Mouse (Mus musculus): ENCODE measurements around the gene Zfyve27. TPM values are rescaled to one million over a fixed set of nuclear protein-coding genes. Genes with fewer than 3 reads are reported as not detected.
A peak's percentile ranks its signal among the peaks of the same experiment; 100 is the strongest.

The Zfyve27 gene
- polyA plus RNA-seq, 1 experiment from 2014 or later, result 30.8 TPM

DNA sequence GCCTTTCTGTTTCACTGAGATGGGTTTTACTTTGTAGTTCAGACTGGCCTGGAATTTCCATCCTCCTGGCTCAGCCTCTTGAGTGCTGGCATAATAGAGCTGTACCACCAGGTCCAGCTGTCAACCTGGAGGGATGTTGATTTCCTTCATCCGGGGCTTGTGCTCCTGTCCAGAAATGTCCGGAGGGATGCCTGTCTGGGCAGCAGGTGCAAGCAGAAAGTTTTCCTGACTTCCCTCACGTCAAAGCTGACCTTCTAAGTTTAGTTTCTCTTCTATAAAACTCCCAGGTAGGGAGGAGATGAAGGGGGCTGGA, 33.5 kb upstream of the Zfyve27 start:
- Histone ChIP-seq H3K9me3 (replicated peaks) (no peaks in the 10 kb centered on the region), H3K27ac (peak overlapping the region; percentile 90), H3K4me1 (peaks cover 28% of the 10 kb centered on the region), H3K4me3 (no peak overlapping the region), H3K27me3 (ENCODE audit: low read depth, poor library complexity, severe bottlenecking) (no peaks in the 10 kb centered on the region), H3K36me3 (no peaks in the 10 kb centered on the region)
- DNase-seq (ENCODE audit: low spot score), result no peak
- WGBS, result 74% methylated on average over 3 of the region's 3 CpGs

DNA sequence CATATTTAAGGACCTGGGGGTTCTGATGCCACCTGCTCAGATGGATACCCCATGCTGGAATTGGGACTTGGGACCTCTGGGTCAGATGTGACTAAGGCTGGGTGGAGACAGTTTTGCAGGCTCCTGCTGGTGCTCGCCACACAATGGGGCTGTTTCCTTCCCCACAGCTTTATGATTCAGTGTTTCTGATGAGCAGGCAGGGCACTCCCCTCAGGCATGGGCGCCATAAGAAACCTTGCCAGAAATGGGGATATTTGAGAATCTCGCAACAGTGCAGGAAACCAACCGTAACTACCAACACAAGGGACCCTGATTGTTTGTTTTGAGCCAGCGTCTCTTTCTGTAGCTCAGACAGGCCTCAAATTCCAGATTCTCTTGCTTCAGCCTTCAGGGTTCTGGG, 32.6 kb upstream of the Zfyve27 start:
- Histone ChIP-seq H3K27ac (no peak overlapping the region), H3K9me3 (replicated peaks) (no peaks in the 10 kb centered on the region), H3K27me3 (ENCODE audit: low read depth, poor library complexity, severe bottlenecking) (no peaks in the 10 kb centered on the region), H3K4me1 (peaks cover 32% of the 10 kb centered on the region), H3K4me3 (no peak overlapping the region), H3K36me3 (no peaks in the 10 kb centered on the region)
- WGBS, result 79% methylated on average over 5 of the region's 5 CpGs
- no peak for DNase-seq (ENCODE audit: low spot score)

DNA sequence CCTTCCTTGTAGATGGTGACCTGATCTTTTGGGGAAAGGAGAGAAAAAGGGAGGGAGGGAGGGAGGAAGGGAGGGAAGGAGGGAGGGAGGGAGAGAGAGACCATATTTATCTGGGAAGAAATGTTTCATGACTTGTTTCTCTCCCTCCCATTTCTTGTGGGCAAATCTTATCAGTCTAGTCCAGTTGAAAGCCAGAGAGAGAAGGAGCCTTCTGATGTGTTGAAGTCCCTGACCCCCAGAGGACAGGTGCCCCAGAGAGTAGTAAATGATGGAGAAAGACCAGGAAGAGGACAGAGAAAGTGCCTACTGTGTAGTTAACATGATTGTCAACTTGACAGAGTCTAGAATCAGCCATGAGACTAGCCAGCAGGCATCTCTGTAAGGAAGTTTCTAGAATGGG, 28.7 kb upstream of the Zfyve27 start:
- Histone ChIP-seq H3K27me3 (ENCODE audit: low read depth, poor library complexity, severe bottlenecking) (no peaks in the 10 kb centered on the region), H3K9me3 (replicated peaks) (no peaks in the 10 kb centered on the region), H3K36me3 (no peaks in the 10 kb centered on the region), H3K27ac (no peak overlapping the region), H3K4me3 (no peak overlapping the region), H3K4me1 (peaks cover 10% of the 10 kb centered on the region)
- DNase-seq (ENCODE audit: low spot score), result no peak

DNA sequence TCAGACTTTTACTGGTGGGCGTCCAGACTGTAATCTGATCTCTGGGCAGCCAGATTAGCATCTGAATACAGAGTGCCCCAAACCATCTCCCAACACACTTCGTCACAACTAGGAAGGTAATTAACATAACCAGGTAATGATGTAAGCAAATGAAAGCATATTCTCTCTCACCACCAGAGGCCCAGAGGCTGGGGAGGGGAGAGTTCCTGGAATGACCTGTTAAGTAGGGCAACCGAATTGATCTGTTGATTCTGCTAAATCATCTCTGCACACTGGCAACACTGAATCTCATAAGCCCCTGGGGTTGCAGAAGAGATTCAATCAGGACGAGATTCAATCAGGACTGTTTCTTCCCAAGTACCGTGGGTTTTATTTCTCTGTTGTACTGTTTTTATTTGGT, 27.6 kb upstream of the Zfyve27 start:
- 34% methylated on average over 5 of the region's 5 CpGs for WGBS
- no peak for DNase-seq (ENCODE audit: low spot score)

DNA sequence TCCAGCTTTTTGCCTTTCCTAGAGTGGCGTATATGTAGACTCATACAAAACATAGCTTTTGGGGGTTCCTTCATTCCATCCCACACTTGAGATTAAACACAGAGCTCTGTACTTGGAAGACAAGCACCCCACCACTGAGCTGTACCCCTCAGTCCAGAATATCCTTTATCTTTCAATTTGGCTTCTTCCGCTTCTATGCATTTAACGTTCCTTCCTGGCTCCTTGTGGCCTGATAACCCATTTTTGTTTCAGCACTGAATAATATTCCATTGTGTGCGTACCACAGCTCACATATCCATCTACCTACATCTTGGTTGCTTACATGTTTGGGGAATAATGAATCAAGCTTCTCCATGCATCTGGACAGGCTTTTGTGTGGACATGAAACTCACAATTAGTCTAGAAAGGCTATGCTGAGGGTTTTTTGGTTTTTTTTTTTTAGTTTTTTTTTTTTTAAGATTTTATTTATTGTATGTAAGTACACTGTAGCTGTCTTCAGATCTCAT, 26.5 kb upstream of the Zfyve27 start:
- no peak overlapping the region for H3K4me3 ChIP-seq
- peaks cover 6% of the 10 kb centered on the region for H3K4me1 ChIP-seq
- H3K36me3 ChIP-seq, result no peaks in the 10 kb centered on the region
- WGBS, result 92% methylated on average over 4 of the region's 4 CpGs
- H3K27ac ChIP-seq, result no peak overlapping the region
- no peaks in the 10 kb centered on the region for H3K27me3 ChIP-seq (ENCODE audit: low read depth, poor library complexity, severe bottlenecking)
- DNase-seq (ENCODE audit: low spot score), result no peak
- H3K9me3 ChIP-seq (replicated peaks), result no peaks in the 10 kb centered on the region

More for the DNA sequence above, 27.6 kb upstream of the Zfyve27 start:
- H3K36me3 ChIP-seq, result no peaks in the 10 kb centered on the region
- no peak overlapping the region for H3K4me3 ChIP-seq
- H3K9me3 ChIP-seq (replicated peaks), result no peaks in the 10 kb centered on the region
- peaks cover 6% of the 10 kb centered on the region for H3K4me1 ChIP-seq
- no peak overlapping the region for H3K27ac ChIP-seq
- no peaks in the 10 kb centered on the region for H3K27me3 ChIP-seq (ENCODE audit: low read depth, poor library complexity, severe bottlenecking)

DNA sequence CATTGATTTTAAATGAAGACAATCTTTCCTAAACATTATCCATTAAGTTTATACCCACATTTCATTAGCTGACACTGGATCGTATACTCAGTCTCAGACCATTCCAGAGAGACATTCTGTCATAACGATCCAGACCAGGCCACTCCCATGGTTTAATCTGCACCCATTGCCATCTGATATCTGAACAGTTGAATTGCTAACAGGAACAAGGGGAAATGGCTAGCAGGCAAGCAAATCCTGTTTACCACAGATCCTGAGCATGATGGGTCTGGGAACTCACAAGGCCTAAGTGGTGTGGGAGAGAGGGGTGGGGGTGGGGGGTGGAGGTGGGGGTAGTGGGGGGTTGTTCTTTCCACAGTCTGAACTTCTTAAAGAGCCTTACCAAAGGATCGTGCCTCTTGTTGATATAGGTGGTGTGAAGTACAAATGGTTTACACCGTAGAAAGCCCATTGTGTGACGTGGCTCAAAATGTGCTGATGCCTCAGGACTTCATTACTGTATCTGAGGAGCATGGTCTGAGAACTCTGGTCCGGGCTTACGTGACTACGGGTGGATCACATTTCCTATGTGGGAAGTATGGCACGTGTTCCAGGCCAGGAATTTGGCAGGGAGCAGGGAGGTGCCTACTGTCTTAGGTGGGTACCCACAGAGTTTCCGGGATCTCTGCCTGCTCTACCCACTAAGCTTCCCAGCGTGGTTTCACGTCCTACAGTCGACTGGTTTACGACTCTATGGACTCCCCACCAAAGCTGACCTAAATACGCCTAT, 25.1 kb upstream of the Zfyve27 start:
- DNase-seq (ENCODE audit: low spot score), result no peak
- Histone ChIP-seq H3K4me1 (peaks cover 6% of the 10 kb centered on the region), H3K9me3 (replicated peaks) (no peaks in the 10 kb centered on the region), H3K27ac (no peak overlapping the region), H3K27me3 (ENCODE audit: low read depth, poor library complexity, severe bottlenecking) (no peaks in the 10 kb centered on the region), H3K36me3 (no peaks in the 10 kb centered on the region), H3K4me3 (no peak overlapping the region)
- WGBS, result 91% methylated on average over 15 of the region's 15 CpGs

DNA sequence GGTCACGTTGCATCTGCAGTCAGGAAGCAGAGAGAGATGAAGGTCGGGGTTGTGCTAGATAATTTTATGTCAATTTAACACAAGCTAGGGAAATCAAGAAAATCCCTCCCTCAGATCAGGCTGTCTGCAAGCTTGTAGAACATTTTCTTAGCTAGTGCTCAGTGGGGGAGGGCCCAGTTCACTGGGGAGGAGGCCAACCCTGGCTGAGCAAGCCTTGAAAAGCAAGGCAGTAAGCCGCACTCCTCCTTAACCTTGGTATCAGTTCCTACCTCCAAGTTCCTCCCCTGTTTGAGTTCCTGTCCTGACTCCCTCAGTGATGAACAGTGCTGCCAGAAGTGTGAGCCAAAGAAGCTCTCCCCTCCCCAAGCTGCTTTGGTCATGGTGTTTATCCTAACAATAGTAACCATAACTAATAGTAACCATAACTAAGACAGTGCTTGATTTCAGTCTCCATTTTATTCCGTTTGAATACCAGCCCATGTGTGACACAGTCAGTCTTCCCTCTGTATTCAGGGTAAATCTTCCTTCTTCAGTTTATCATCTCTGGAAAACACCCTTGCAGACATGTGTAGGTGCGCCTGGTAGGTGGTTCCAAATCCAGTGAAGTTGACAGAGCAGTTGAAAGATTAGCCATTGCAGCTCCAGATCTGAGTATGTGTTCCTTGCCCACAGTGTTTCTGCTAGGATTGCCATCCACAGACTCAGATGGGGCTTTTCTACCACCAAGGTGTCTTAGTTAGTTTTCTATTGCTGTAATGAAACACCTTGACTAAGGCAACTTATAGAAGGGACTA, 23.8 kb upstream of the Zfyve27 start:
- no peak overlapping the region for H3K27ac ChIP-seq
- no peaks in the 10 kb centered on the region for H3K9me3 ChIP-seq (replicated peaks)
- peaks cover 6% of the 10 kb centered on the region for H3K4me1 ChIP-seq
- no peaks in the 10 kb centered on the region for H3K36me3 ChIP-seq
- H3K27me3 ChIP-seq (ENCODE audit: low read depth, poor library complexity, severe bottlenecking), result no peaks in the 10 kb centered on the region
- DNase-seq (ENCODE audit: low spot score), result no peak
- no peak overlapping the region for H3K4me3 ChIP-seq
- WGBS, result 84% methylated on average over 5 of the region's 5 CpGs

DNA sequence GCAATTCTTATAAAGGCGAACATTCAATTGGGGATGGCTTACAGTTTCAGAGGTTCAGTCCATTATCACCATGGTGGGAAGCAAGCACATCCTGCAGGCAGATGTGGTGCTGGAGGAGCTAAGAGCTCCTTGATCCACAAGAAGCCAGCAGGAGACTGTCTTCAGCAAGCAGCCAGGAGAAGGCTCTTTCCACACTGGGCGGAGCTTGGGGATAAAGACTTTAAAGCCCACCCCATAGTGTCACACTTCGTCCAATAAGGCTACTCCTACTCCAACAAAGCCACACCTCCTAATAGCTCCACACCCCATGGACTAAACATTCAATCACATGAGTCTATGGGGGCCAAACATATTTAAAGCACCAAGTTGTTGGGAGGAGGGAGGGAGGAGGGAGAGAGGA, 21.8 kb upstream of the Zfyve27 start:
- H3K27ac ChIP-seq, result no peak overlapping the region

DNA sequence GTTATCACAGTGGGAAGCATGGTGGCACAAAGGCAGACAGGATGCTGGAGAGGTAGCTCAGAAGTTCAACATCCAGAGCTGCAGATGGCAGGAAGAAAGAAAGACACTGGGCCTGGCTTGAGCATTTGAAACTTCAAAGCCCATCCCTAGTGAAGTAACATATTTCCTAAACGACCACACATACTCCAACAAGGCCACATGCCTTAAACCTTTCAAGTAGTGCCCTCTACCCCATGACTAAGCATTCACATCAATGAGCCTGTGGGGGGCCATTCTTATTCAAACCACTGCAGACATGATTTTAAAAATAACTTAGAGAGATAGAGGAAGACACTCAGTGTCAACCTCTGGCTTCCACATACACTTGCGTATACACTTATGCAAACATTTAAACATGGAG, 21.0 kb upstream of the Zfyve27 start:
- H3K4me3 ChIP-seq, result no peak overlapping the region
- no peaks in the 10 kb centered on the region; the same call in none of the 2 replicates for H3K27me3 ChIP-seq (ENCODE audit: low read depth, poor library complexity, severe bottlenecking)
- DNase-seq (ENCODE audit: low spot score), result no peak
- no peaks in the 10 kb centered on the region for H3K9me3 ChIP-seq (replicated peaks)
- 87% methylated on average over 2 of the region's 2 CpGs for WGBS
- no peak overlapping the region for H3K27ac ChIP-seq
- peaks cover 8% of the 10 kb centered on the region for H3K4me1 ChIP-seq
- H3K36me3 ChIP-seq, result no peaks in the 10 kb centered on the region

More for the DNA sequence above, 21.8 kb upstream of the Zfyve27 start:
- WGBS, result 82% methylated on average over 3 of the region's 3 CpGs
- no peaks in the 10 kb centered on the region for H3K9me3 ChIP-seq (replicated peaks)
- H3K4me1 ChIP-seq, result peaks cover 4% of the 10 kb centered on the region
- no peaks in the 10 kb centered on the region for H3K36me3 ChIP-seq
- no peaks in the 10 kb centered on the region; the same call in none of the 2 replicates for H3K27me3 ChIP-seq (ENCODE audit: low read depth, poor library complexity, severe bottlenecking)
- no peak overlapping the region for H3K4me3 ChIP-seq
- no peak for DNase-seq (ENCODE audit: low spot score)

DNA sequence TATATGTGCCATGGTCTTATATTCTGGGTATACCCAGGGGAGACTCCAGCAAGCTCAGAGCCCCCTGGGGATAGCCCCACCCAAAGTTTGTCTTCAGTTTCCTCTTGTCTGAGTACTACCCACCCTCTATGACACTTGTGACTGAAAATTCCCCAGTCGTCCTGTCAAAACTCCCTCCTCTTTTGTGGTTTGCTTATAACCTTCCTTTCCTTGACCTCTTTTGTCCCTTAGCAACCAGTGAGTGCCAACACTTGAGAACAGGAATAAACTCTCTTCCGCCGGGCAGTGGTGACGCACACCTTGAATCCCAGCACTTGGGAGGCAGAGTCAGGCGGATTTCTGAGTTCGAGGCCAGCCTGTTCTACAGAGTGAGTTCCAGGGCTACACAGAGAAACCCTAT, 19.7 kb upstream of the Zfyve27 start:
- Histone ChIP-seq H3K4me3 (no peak overlapping the region), H3K9me3 (replicated peaks) (no peaks in the 10 kb centered on the region), H3K27ac (no peak overlapping the region), H3K4me1 (peaks cover 21% of the 10 kb centered on the region), H3K27me3 (ENCODE audit: low read depth, poor library complexity, severe bottlenecking) (peaks cover 9% of the 10 kb centered on the region), H3K36me3 (no peaks in the 10 kb centered on the region)
- DNase-seq (ENCODE audit: low spot score), result no peak
- 61% methylated on average over 6 of the region's 6 CpGs for WGBS

DNA sequence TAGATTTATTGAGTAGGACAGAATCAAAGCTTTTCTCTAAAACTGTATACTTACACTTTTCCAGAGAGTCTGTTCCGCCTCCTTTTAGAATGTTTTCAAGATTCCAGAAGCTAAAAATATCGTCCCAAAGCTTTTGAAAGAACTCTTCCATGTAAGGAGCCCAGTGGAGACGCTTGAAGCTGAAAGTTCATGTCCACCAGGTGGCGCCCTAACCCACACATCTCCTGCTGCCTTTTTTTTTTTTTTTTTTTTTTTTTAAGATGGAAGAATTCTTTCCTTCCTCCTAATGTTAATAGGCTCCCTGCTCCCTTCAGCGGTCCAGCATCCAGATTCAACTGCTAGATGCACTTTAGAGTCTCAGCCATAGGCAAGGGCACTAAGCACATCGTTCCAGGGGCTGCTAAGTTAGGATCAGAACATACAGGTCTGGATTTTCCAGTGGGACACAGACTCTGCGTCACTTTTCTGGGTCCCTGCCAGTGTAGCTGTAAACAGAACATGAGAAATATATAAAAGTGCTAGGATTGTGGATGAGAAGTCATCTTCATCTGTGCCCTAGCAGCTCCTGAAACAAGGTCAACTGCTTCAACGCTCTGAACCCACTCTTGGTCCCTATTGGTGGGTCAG, 19.1 kb upstream of the Zfyve27 start:
- Histone ChIP-seq H3K9me3 (replicated peaks) (no peaks in the 10 kb centered on the region), H3K27ac (no peak overlapping the region), H3K4me1 (peaks cover 27% of the 10 kb centered on the region), H3K36me3 (0 out of 2 replicates have a peak, but pooled peaks cover 2% of the 10 kb centered on the region), H3K27me3 (ENCODE audit: low read depth, poor library complexity, severe bottlenecking) (peaks cover 15% of the 10 kb centered on the region), H3K4me3 (no peak overlapping the region)
- DNase-seq (ENCODE audit: low spot score), result peak; percentile 90
- WGBS, result 31% methylated on average over 8 of the region's 8 CpGs

DNA sequence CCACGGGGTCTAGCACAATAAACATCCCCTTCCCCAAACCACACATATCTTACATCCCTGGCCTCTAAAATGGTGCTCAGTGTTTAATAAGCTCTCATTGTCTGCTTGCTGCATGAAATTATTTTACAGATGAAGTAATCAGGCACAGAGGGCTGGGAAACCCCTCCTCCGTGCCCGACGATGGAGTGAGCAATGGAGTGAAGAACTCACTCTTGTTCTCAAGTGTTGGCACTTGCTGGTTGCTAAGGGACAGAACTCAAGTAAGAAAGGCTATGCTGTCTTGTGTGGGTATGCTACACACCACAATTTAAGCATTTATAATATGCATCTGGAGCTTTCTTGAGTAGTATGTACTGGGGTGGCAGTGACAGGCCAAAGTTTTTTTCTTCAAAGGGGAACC, 18.5 kb upstream of the Zfyve27 start:
- WGBS, result 74% methylated on average over 4 of the region's 4 CpGs
- DNase-seq (ENCODE audit: low spot score), result no peak
- Histone ChIP-seq H3K27ac (no peak overlapping the region), H3K4me1 (peaks cover 30% of the 10 kb centered on the region), H3K4me3 (no peak overlapping the region), H3K36me3 (0 out of 2 replicates have a peak, but pooled peaks cover 2% of the 10 kb centered on the region), H3K9me3 (replicated peaks) (no peaks in the 10 kb centered on the region), H3K27me3 (ENCODE audit: low read depth, poor library complexity, severe bottlenecking) (peaks cover 16% of the 10 kb centered on the region)

DNA sequence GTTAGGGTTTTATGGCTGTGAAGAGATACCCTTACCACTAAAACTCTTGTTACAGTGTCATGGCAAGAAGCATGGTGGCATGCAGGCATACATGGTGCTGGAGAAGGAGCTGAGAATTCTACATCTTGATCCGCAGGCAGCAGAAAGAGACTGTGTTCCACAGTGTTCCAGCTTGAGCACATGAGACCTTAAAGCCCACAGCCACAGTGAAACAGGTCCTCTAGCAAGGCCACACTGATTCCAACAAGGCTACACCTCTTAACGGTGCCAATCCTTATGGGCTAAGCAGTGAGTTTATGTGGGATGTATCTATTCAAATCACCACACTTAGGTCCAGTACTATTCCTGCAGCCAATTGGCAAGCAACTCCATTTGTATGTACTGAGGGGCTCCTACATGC, 18.0 kb upstream of the Zfyve27 start:
- WGBS, result 93% methylated on average over 2 of the region's 2 CpGs
- peaks cover 3% of the 10 kb centered on the region; the same call in 1 of the 2 replicates for H3K36me3 ChIP-seq
- DNase-seq (ENCODE audit: low spot score), result no peak
- no peak overlapping the region for H3K4me3 ChIP-seq
- peaks cover 16% of the 10 kb centered on the region for H3K27me3 ChIP-seq (ENCODE audit: low read depth, poor library complexity, severe bottlenecking)
- H3K27ac ChIP-seq, result no peak overlapping the region
- H3K4me1 ChIP-seq, result peaks cover 34% of the 10 kb centered on the region
- no peaks in the 10 kb centered on the region for H3K9me3 ChIP-seq (replicated peaks)
